Mouse (Mus musculus) brain, embryonic 14.5 days (tissue): ENCODE measurements around the gene Gm3625.

Experiments used
- CTCF ChIP-seq: fragments of 200-500 bp; IDR thresholded peaks from 2 replicates; pipeline ENCODE4 v1.5.1; 2012; ENCODE audit warnings: inconsistent platforms, mild to moderate bottlenecking, moderate library complexity, borderline replicate concordance; ENCODE audit not compliant: insufficient read depth, insufficient read length; ENCODE audit errors: extremely low read depth
- POLR2A ChIP-seq: fragments of 200-500 bp; IDR thresholded peaks from 2 replicates; pipeline ENCODE4 v1.6.1; 2012; ENCODE audit warnings: mild to moderate bottlenecking, inconsistent platforms, borderline replicate concordance; ENCODE audit not compliant: poor library complexity, insufficient read depth, insufficient read length, severe bottlenecking; ENCODE audit errors: extremely low read depth

DNA sequence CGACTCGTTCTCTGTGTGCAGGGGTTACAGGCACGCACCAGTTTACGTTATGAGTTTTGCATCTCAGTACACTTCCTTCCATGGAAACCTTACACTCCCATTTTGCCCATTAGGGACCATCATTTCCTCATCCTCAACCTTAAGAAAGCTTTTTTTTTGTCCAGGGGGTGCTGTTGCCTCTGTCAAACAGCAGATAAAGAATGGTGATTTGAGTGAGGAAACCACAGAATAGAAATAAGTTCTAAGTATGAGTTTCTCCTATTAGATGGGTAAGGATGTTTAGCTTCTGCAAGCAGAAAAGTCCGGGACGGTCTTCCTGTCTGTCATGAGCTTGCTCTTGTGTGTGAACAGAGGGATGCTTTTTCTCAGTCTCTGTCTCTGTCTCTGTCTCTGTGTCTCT is 702 bp downstream of the Gm3625 start:
- no peak for TF ChIP-seq POLR2A
- TF ChIP-seq CTCF: no peak
